Mouse (Mus musculus) bone marrow, adult 2 months (tissue): ENCODE measurements at regions not wholly inside any gene's neighbourhood (a gene's known extent, or its start where the extent isn't known, plus 50 kb on each side); places are given as distances from the start of the nearest gene placed in this dataset.

Experiments used
- CTCF ChIP-seq: fragments of 200-500 bp; IDR thresholded peaks from 2 replicates; pipeline ENCODE4 v1.5.1; 2011; ENCODE audit warnings: low read length, control low read depth; ENCODE audit not compliant: control insufficient read depth, insufficient read depth
- POLR2A ChIP-seq: fragments of 200-500 bp; IDR thresholded peaks from 2 replicates; pipeline ENCODE4 v1.6.1; 2011; ENCODE audit warnings: low read depth, mild to moderate bottlenecking, control low read depth, low read length, borderline replicate concordance; ENCODE audit not compliant: control insufficient read depth

DNA sequence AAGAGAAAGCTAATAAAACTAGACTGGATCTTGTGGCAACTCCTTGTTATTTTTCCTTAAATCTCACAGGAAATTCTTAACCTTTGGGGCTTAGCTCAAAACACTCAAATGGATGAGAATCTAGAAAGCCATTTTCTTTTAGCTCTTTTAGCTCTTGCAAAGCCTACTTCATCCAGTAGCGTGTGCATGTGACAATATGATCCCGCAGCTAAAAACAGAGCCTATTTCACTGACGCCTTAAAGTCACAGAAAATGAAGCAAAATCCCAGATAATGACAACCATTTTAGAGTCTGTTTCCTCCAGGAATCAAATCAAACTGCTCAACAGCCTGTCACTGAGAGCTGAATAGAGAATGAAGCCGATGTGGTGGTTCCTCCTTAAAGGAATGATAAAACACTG, 185.1 kb upstream of the Stxbp5 start:
- TF ChIP-seq POLR2A, result no peak
- TF ChIP-seq CTCF, result no peak
